Mouse (Mus musculus): ENCODE data around the gene Dpep2nb.

DNA sequence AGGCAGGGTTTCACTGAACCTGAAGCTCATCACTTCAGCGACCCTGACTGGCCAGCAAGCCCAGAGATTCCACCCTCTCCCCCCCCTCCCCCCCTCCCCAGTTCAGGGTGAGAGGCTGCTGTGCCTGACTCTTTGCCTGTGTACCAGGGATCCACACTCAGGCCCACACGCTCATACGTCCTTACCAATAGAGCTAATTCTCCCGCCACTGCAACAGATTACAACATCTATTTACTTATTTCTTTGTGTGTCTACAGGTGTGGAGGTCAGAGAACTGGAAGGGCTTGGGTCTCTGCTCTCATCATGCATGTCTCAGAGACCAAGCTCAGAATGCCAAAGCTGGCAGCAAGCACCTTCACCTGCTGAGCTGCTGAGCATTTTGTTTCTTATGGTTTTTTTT is 12.5 kb downstream of the Dpep2nb start:
- TF ChIP-seq CTCF (IDR thresholded peaks at IDR 0.05; ENCODE audit: control insufficient read depth, insufficient read depth, low read length): no peak
- no peak for TF ChIP-seq POLR2A (IDR thresholded peaks at IDR 0.05; ENCODE audit: borderline replicate concordance, control insufficient read depth, low read depth, low read length)
